Mouse (Mus musculus) bone marrow, adult 2 months (tissue): ENCODE measurements around the gene Fap.

Experiments used
- CTCF ChIP-seq: fragments of 200-500 bp; IDR thresholded peaks from 2 replicates; pipeline ENCODE4 v1.5.1; 2011; ENCODE audit warnings: low read length, control low read depth; ENCODE audit not compliant: control insufficient read depth, insufficient read depth
- POLR2A ChIP-seq: fragments of 200-500 bp; IDR thresholded peaks from 2 replicates; pipeline ENCODE4 v1.6.1; 2011; ENCODE audit warnings: low read depth, mild to moderate bottlenecking, control low read depth, low read length, borderline replicate concordance; ENCODE audit not compliant: control insufficient read depth

GRCm38 (mm10) chr2:62498821-62499220 lies 75.1 kb downstream of the Fap start:
- TF ChIP-seq CTCF (no peak), POLR2A (no peak)
